Mouse (Mus musculus): ENCODE measurements around the gene B020031M17Rik.
"Not testable (repeated sequence)": the region's sequence is repeated elsewhere in the genome, so short reads cannot be mapped to it uniquely, and the experiment has no call there.

DNA sequence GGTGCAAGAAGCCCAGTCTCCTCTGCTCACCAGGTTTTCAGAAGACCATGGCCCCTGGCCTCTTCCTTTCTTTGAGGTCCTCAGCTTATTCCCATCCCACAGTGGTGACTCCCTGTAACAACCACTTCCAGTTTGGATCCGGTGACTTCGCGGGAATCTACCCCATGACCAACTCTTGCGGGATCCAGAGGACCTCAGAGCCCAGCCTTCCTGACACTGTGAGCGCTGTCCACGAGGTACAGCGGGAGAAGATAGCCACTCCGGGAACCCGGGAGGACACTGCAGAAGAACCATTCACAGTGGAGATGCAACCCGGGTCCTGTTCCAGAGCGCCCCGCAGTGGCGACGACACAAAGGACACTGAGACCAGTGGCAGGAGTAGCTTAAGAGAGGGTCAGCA is 17.6 kb upstream of the B020031M17Rik start:
- not testable (repeated sequence) for TF ChIP-seq POLR2A (IDR thresholded peaks at IDR 0.05; ENCODE audit: borderline replicate concordance, extremely low read depth, insufficient read depth, insufficient read length, poor library complexity, severe bottlenecking); CTCF (IDR thresholded peaks at IDR 0.05; ENCODE audit: borderline replicate concordance, extremely low read depth, insufficient read depth, insufficient read length)

Data from brain, embryonic 14.5 days (tissue).